Mouse (Mus musculus) T-helper 1 cell (primary cell): ENCODE results near the gene Sap30bp.

ENCODE experiments used
- in situ Hi-C: fragments of 300-600 bp; cut with MboI, MseI; formaldehyde crosslinking; loops from one replicate; pipeline ENCODE4 v1.15.1; 2025; ENCODE audit warnings: high pct_unique_total_duplicates

Sap30bp gene

DNA sequence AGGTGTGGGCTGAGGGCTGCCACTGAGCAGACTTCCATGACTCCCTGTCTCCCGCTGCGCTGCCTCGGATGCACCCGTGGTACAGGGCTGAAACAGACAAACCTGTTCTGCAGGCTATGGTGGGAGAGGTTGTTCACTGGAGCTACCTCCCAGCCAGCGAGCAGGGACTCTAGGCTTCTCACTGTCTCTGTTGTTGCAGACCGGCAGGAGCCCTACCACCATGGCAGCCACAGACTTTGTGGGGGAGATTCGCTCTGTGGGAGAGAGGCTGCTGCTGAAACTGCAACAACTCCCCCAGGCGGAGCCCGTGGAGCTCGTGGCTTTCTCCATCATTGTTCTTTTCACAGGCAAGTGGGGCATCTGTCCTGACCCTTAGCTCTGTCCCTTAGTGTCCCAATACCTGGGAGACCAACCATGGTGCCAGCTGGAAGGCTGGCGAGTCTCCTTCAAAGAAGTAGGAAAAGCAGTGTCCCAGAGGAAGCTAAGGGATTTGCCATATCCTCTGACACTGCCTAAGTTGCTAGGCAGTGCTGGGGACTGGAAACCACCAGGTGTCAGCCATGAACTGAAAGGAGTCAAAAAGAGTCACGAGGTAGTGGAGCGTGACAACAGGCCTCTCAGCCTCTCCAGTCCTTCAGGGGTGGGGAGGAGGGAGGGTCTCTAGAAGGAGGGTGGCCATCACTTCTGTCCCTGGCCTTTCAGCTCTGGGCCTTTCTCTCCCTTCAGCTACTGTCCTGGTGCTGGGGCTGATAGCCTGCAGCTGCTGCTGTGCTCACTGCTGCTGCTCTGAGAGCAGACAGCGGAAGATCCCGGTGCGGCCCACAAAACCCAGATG, 27.9 kb upstream of the Sap30bp start:
- in situ Hi-C loops = no loop called here

DNA sequence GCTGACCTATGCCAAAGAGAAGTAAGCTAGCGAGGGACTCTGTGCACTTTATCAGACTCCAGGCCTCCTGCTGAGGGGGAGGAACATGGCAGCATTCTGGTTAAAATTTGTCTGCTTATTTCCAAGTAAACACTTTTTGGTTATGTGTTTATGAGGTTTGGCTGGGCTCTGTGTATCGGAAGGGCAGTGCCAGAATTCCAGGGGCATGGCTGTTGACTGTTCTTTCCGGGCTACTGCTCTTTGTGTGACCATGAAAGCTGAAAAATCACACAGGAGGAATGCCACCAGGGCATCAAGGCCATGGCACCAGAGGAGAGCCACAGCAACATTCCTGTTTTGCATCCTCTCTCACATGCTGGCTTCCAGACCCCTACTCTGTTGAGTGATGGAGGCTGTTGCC, 27.0 kb upstream of the Sap30bp start:
- in situ Hi-C loops = no loop called here

DNA sequence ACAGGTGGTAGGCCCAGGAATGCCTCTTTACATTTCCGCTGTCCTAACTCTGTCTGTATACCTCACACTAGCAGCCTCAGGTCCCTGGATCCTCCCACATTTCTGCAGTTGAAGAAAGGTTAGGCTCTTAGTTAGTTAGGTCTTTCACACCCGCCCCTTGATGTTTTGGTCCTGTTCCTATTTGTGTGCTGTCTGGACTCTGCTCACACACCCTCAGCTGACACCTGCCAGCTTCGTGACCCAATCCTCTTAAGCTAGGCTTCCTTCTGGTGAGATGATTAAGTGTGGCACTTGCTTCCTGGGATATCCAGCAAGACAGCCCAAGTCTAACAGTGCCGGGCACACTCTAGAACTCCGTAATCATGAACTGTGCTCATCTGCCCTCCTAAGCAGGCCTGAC, 26.6 kb upstream of the Sap30bp start:
- in situ Hi-C loops = no loop called here

DNA sequence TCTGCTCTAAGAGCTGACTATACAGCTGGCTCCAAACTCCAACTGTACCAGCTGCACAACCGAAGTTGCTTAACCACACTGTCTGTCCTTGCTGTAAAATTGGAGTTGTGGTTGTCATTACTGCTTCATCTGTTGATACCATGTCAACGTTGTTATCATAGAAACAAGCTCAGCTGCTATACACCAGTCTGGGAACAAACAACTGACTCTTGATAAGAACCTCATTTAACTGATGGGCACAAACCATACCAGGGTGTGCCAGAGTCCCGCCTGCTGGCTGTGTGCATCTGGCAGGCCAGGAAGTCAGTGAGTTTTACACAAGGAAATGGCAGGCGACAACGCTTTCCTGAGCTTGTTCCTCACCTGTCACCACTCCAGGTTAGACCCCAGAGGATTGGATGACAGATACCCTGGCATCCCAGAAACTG, 21.9 kb upstream of the Sap30bp start:
- in situ Hi-C loops = no loop called here

DNA sequence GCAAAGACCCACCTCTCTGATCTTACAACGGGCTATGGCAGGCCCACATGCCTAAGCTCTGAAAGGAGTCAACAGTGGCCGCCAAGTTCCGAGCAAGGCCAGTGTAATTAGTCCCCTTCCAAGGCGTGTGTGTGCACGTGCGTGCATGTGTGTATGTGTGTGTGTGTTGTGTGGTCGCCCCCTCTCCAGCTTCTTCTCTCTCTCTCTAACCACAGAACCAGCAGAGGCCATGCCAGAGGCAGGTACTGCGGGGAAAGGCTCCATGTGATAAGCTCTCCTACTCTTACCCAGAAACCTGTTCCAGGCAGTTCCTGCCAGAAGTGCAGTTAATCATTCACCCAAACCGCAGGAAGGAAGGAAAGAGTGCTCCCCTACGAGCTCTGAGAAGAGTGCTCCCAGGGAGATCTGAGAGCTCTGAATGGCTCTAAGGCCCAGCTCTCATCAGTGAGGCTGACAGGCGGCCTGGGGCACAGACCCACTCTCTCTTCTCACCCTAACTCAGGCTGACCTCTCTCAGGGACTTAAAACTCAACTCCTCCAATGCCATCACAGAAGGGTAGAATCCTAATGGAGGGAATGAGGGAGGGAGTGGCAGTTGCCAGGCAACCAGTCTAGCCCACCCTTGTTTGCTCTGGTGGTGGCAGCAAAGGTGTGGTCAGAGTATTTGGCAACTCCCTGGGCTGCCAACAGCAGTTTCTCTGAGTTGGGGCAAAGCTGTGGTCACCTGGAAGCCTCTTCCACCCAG, 21.3 kb upstream of the Sap30bp start, which contains the start of gene Smim6:
Gene Smim6, plus strand, starts transcription at position 386 of the 745 bp plus-strand sequence.
- in situ Hi-C loops = no loop called here

DNA sequence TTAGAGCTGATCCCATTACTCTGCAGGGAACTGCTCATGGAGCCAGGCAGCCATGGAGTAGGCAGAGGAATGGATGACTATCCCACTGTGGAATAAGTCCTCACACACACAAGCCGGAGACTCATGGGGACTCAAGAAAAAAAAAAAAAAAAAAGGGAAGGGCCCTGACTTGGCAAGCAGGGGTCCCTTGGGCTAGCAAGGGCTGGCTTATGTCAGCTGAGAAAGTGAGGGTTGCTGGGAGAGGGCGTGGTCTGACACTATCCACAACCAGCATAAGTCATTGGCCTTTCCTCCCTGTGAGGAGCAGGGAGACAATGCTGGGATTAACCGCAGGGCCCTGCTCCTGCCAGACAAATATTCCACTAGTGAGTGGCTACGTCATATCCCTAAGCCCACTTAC, 16.5 kb upstream of the Sap30bp start:
- in situ Hi-C loops = no loop called here

DNA sequence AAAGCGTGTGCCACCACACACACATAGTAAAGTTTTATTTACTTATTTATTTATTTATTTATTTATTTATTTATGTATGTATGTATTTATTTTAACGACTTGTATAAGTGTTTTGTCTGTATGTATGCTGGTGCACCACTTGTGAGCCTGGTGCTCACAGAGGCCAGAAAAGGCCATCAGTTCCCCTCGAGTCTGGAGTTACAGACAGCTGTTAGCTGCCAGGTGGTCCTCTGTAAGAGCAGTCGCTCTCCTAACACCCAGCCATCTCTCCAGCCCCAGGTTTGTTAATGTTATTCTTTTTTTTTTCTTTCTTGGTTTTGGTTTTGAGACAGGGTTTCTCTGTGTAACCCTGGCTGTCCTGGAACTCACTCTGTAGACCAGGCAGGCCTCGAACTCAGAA, 14.4 kb upstream of the Sap30bp start:
- in situ Hi-C loops = no loop called here

DNA sequence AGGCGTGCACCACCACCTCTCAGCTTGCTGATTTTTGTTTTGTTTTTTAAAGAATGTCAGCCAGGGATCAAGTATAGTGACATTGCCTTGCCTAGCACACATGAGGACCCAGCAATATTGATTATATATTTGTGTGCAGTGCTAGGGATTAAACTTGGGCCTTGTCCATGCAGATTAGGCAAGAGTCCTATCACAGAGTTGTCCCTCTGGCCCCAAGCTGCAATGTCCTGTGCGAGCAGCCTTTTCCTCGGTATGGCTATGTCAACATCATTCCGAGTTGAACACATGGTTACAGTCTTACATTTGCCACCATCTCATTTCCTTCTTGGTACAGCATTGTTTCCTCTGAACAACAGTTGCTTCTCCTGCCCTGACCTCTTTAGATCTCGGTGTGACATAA, 14.0 kb upstream of the Sap30bp start:
- in situ Hi-C loops = no loop called here

DNA sequence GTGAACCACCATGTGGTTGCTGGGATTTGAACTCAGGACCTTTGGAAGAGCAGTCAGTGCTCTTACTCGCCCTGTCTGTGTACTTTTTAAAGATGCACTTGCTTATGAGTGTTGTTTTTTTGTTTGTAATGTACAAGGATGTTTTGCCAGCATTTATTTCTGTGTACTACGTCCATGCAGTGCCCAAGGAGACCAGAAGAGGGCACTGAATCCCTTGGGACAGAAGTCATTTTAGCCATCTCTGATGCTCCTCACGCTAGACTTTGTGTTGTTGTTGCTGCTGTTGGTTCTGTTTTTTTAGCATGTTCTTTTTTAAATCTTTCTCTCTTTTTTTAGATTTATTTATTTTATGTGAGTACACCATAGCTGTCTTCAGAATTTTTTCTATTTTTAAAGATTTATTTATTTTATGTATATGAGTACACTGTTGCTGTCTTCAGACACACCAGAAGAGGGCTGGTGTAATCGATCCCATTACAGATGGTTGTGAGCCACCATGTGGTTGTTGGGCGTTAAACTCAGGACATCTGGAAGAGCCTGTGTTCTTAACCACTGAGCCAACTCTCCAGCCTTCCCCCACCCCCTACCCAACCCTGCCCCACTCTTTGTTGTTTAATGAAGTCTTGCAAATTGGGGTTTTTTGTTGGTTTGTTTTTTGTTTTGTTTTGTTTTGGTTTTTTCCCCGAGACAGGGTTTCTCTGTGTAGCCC, 12.8 kb upstream of the Sap30bp start:
- in situ Hi-C loops = no loop called here

DNA sequence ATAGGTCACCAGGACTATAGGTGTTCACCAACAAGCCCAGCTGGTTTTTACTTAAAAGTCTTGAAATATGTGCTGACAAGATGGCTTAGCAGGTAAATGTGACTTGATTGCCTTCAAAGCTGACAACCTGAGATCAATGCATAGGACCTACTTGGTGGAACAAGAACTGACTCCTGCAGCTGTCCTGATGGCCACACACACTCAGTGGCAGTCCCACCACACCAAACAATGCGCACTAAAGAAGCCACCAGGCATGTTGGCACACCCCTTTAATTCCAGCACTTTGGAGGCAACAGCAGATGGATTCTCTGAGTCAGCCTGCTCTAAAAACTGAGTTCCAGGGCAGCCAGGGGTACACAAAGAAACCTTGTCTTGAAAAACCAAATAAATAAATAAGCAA, 11.1 kb upstream of the Sap30bp start:
- in situ Hi-C loops = no loop called here

DNA sequence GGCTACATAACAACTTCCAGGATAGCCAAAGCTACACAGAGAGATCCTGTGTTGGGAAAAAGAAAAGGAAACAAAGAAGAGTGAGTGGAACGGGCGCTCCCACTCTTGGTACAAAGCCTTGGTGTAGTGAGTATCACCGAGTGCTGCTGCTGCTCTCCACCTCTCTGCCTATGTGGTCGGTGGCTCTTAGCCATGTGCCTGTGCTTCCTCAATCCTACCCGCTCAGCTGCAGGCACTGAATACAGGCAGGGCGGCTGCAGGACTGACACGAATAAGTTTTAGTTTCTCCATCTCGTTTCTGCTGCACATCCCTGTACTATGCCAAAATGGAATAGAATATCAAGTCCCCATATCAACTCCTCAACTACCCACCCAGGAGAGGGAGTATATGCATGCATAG, 4.1 kb upstream of the Sap30bp start:
- in situ Hi-C loops = no loop called here

DNA sequence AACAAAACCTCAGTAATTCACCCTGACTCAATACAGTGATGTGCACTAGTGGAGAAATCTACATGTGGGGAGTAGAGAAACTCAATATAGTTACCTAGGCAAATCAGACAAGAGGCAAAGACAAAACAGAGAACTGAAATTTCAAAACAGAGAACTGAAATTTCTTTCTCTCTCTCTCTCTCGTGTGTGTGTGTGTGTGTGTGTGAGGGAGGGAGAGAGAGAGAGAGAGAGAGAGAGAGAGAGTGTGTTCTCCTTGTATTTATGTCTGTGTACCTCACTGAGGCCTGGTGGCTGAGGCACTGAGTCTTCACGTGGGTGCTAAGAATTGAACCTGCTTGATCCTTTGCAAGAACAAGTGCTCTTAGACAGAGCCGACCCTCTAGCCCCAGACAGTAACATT, 3.3 kb upstream of the Sap30bp start:
- in situ Hi-C loops = no loop called here

DNA sequence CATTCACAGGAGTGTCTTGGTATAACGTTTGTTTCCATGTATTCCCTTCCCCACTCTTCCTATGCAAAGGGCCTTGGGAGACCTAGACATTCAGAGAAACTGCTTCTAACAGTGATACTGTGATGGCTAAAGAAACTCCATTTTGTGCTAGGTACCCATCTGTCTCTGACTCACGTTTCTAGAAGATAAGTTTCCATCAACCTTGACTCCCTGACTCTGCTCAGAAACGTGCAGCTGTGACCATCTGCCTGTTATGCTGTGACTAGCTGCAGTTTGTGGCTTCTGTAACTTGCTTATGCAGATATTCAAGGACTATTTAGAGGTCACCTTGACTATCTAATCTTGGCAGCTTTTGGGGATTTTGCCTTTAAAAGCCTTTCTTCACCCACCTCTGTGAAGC, 1.8 kb upstream of the Sap30bp start:
- in situ Hi-C loops = no loop called here

DNA sequence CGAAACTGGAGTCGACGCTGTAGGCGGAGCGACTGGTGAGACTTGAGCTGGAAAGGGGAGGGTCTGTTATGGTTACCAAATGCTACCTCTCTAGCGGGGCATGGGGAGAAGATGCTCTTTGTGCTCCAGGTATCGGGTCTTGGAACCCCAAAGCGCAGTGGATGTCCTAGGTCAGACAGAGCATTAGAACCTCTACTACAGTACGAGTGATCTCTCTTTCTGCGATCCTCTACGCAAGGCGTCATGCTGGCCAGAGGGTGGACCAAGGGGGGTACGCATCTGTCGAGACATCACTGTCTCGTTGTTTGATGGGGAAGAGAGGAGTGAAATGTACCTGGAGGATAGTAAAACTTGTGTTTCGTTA, 647 bp downstream of the Sap30bp start:
- in situ Hi-C loops = no loop called here

DNA sequence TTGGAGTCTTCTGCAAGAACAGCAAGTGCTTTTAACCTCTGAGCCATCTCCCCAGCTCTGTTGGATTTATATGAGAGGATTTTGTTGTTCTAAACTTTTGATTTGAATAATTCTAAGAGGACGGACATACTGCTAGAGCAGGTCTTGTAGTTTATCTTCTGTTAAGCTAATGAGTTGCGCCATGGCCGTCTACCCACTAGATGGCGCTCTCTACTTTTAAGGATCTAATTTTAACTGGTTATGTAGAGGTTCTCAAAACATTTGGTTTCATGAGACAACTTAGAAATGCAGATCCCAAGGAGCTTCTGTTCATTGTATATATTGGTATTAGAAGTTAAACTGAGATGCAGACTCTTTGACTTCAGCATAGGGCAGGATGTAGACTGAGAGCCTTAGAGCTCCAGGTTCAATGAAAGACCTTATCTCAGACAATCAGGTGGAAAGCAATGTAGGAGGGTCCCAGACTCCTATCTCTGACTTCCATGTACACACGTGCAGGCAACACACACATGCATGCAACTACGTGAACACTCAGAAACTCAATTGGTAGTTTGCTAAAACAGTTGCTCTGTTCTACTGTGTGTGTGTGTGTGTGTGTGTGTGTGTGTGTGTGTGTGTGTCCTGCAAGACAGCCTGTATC, 6.7 kb downstream of the Sap30bp start:
- in situ Hi-C loops = loop anchor here (5.0 kb wide), 1 partner anchor 62 kb away; no protein-coding TSS in a partner anchor

DNA sequence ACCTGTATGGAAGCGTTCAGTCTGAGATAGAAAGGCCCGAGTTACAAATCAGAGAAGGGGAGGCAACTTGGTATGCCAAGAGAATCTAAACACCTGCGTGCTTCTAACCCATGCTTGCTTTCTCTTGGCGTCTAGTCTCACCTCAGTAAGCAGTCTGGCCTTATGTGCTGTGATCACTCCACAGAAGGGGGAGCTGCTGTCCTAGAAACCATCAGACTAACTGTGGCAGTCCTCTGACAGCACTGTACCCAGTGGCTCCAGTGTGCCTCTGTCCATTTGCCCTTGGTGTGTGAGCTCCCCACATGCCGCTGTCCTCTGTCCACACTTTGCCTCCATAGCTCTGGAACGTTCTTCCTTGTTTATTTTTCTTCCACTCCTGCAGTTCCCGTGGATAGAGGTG, 8.9 kb downstream of the Sap30bp start:
- in situ Hi-C loops = loop anchor here (5.0 kb wide), 1 partner anchor 60 kb away; no protein-coding TSS in a partner anchor

DNA sequence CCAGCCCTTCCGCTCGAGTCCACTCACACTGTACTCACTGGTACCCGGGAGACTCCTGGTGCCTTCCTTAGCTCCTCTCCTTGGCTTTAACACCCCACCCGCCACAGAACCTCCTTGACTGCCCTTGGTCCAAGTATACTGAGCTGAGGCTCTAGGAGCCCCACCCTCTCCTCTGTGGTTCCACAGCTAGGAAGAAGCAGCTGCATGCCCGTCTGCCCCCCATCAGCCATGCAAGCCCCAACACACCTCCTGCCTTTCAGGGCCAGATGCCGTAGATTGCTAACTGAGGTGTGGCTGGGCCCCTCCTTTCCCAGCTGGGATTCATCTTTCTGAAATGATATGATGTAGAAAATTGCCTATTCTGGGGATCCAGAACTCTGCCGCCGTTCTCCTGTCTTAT, 12.2 kb downstream of the Sap30bp start:
- in situ Hi-C loops = no loop called here

DNA sequence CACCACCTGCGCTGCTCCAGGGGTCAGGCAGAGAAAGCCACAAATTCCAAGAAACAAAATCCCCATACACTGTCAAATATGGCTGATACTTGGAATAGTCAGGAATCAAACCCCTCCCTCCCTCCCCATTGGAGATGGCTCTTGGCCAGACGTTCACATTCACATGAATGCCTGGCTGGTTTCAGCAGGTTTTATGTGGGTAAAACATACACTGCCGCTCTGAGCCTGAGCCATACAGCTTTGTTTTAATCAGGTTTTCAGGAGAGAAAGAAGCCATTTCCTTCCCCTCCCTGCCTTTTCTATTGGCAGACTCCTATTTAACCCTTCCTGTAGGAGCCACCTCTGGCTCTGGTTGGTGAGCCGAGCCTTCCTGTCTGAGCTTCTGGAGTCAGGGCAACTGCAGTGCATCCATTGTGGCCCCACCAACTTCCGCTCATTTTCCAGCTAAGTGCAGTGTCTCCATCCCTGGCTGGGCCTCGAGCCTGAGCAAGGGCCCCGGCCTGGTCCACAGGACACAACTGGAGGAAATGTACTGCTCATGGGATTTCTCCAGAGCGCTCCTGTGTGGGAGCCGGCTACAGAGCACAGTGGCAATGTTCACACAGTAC, 13.2 kb downstream of the Sap30bp start:
- in situ Hi-C loops = no loop called here

DNA sequence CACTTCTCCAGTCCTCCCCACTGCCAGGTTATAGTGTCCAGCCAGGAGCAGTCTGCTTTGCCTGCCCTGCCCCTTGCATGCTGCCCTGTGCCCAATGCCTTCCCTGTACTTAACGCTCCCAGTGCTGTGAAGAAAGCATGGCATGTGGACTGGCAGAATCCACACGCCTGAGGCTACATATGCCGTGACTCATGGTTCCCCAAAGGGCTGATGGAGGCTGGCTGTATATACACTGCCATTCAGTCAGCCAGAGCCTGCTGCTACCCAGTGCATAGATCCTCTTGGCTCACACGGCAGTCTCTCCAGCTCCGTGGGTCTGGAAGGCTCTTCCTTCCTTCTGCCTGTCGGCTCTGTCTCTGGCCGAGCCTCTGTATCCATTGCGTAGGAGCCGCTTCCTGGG, 15.2 kb downstream of the Sap30bp start:
- in situ Hi-C loops = no loop called here

DNA sequence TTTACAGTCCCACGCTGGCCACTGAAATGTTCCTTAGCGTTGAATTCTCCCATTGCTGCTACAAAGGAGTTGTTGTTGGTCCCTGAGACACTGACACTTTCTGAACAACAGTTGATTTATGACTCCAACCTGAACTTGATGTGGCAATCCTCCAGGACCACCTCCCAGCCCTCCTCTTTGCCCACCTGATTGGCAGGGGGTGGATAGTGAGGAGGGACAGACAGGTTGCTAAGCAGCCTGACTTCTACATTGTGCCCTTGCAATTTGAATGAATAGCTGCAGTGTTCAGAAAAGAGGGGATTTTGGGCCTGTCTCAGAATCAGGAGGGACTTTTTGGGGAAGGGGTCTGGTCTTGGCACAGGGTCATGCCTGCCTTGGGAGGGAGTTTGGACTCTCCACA, 17.6 kb downstream of the Sap30bp start:
- in situ Hi-C loops = no loop called here

DNA sequence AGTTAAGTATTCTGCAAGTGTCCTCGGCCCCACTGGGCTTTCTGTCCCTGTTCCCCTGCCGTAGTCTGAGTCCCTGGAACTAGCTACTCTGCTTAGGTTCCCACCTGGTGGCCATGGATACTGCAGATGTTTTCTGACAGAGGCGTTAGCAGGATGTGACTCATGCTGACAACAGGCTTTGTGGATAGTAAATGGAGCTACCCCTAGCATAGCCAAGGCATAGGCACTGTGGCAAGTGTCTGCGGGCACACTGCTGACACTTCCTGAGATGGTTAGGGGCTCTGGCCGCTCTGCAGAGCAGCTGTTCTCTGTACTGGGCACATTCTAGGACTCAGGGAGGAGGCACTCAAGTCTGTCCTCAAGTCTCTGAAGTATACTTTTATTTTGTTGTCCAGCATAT, 21.6 kb downstream of the Sap30bp start:
- in situ Hi-C loops = no loop called here
